Mouse (Mus musculus) heart, adult 2 months (tissue): ENCODE data around the gene Alkbh2.

Experiments
- CTCF ChIP-seq: fragments of 200-600 bp; IDR thresholded peaks from 2 replicates; pipeline ENCODE4 v1.8.1; 2022; ENCODE audit warnings: antibody characterized with exemption, mild to moderate bottlenecking, moderate library complexity
- EP300 ChIP-seq: fragments of 200-500 bp; IDR thresholded peaks from 2 replicates; pipeline ENCODE4 v1.6.1; 2011; ENCODE audit warnings: low read depth, low read length, control low read depth; ENCODE audit not compliant: insufficient read depth
- POLR2A ChIP-seq: fragments of 200-500 bp; IDR thresholded peaks from 2 replicates; pipeline ENCODE4 v1.6.1; 2011; ENCODE audit warnings: mild to moderate bottlenecking, low read depth, low read length, control low read depth; ENCODE audit not compliant: insufficient read depth

GRCm38 (mm10) chr5:114126499-114127244, 1.3 kb downstream of the Alkbh2 start:
- TF ChIP-seq CTCF: no peak
- no peak for TF ChIP-seq POLR2A
- TF ChIP-seq EP300: no peak
